Mouse (Mus musculus) ES-Bruce4 (cell line): Measurements from ENCODE around the gene Nup37.

ENCODE experiments used
- CTCF ChIP-seq: IDR thresholded peaks from one replicate; pipeline ENCODE4 v1.8.1; 2011; ENCODE audit warnings: low read depth, low read length
- EP300 ChIP-seq: IDR thresholded peaks from 2 replicates; pipeline ENCODE4 v1.6.1; 2011; ENCODE audit warnings: low read depth, low read length; ENCODE audit not compliant: insufficient read depth
- POLR2A ChIP-seq: IDR thresholded peaks from one replicate; pipeline ENCODE4 v1.8.1; 2011; ENCODE audit warnings: low read length; ENCODE audit not compliant: insufficient read depth

DNA sequence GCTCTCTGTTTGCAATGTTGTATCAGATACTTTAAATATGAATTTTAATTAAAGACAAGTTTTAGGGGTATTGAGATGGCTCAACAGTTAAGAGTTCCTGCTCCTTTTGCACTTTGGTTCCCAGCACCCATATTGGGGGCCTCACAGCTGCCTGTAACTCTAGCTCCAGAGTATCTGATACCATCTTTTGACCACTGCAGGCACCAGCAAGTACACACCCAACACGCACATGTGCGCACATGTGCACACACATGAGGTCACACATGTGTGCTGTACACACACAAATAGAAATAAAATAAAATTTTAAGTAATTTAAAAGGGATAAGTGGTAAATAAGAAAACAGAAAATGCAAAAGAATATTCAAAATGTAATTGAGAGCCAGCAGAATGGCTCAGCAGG is 81.2 kb downstream of the Nup37 start:
- TF ChIP-seq CTCF (no peak), POLR2A (no peak), EP300 (no peak)
